Mouse (Mus musculus): Measurements from ENCODE around the gene Slc30a1. TPM values are rescaled to one million over a fixed set of nuclear protein-coding genes. Genes with fewer than 3 reads are reported as not detected.

Slc30a1 gene
- polyA plus RNA-seq, 1 experiment from 2014 or later: 2.0 TPM

GRCm38 (mm10) chr1:191891912-191892311 lies 14.7 kb upstream of the Slc30a1 start:
- ATAC-seq (ENCODE audit: low FRiP score, low TSS enrichment): no peak
- H3K27ac ChIP-seq (ENCODE audit: low read depth, low read length): no peak overlapping the region
- no peaks in the 10 kb centered on the region for H3K9me3 ChIP-seq (ENCODE audit: control insufficient read depth, low read length)
- no peak overlapping the region for H3K4me2 ChIP-seq (replicated peaks; ENCODE audit: low read depth, low read length)
- 0 out of 2 replicates have a peak, but pooled peaks cover 3% of the 10 kb centered on the region for H3K4me1 ChIP-seq (ENCODE audit: control insufficient read depth, insufficient read depth, low read length)
- 71% methylated on average over 6 of the region's 6 CpGs for WGBS
- no peak overlapping the region for H3K4me3 ChIP-seq (ENCODE audit: low read length)
- no peaks in the 10 kb centered on the region for H3K36me3 ChIP-seq (ENCODE audit: control insufficient read depth, insufficient read depth, low read length)
- H3K27me3 ChIP-seq (ENCODE audit: control insufficient read depth, insufficient read depth, low read length): no peaks in the 10 kb centered on the region
- no peak overlapping the region for H3K9ac ChIP-seq (ENCODE audit: low read depth, low read length)

- no peaks in the 10 kb centered on the region for H3K36me3 ChIP-seq (ENCODE audit: control insufficient read depth, insufficient read depth, low read length)
- no peak overlapping the region for H3K4me2 ChIP-seq (replicated peaks; ENCODE audit: low read depth, low read length)
- peak; percentile 49; the same call in 1 of the 2 replicates for ATAC-seq (ENCODE audit: low FRiP score, low TSS enrichment)
- peaks cover 3% of the 10 kb centered on the region; the same call in 1 of the 2 replicates for H3K4me1 ChIP-seq (ENCODE audit: control insufficient read depth, insufficient read depth, low read length)
- no peak overlapping the region for H3K4me3 ChIP-seq (ENCODE audit: low read length)
- H3K27me3 ChIP-seq (ENCODE audit: control insufficient read depth, insufficient read depth, low read length): no peaks in the 10 kb centered on the region
- 55% methylated on average over 17 of the region's 17 CpGs for WGBS
- H3K9me3 ChIP-seq (ENCODE audit: control insufficient read depth, low read length): no peaks in the 10 kb centered on the region
- H3K9ac ChIP-seq (ENCODE audit: low read depth, low read length): no peak overlapping the region
- H3K27ac ChIP-seq (ENCODE audit: low read depth, low read length): no peak overlapping the region
These were observed 12.2 kb upstream of the Slc30a1 start for GRCm38 (mm10) chr1:191894386-191894785.

GRCm38 (mm10) chr1:191894857-191895256 lies 11.7 kb upstream of the Slc30a1 start:
- no peak for ATAC-seq (ENCODE audit: low FRiP score, low TSS enrichment)
- peaks cover 3% of the 10 kb centered on the region; the same call in 1 of the 2 replicates for H3K4me1 ChIP-seq (ENCODE audit: control insufficient read depth, insufficient read depth, low read length)
- no peaks in the 10 kb centered on the region for H3K9me3 ChIP-seq (ENCODE audit: control insufficient read depth, low read length)
- no peaks in the 10 kb centered on the region for H3K27me3 ChIP-seq (ENCODE audit: control insufficient read depth, insufficient read depth, low read length)
- no peak overlapping the region for H3K27ac ChIP-seq (ENCODE audit: low read depth, low read length)
- H3K36me3 ChIP-seq (ENCODE audit: control insufficient read depth, insufficient read depth, low read length): no peaks in the 10 kb centered on the region
- H3K4me3 ChIP-seq (ENCODE audit: low read length): no peak overlapping the region
- WGBS: 89% methylated on average over 9 of the region's 9 CpGs
- no peak overlapping the region for H3K9ac ChIP-seq (ENCODE audit: low read depth, low read length)
- H3K4me2 ChIP-seq (replicated peaks; ENCODE audit: low read depth, low read length): no peak overlapping the region

DNA sequence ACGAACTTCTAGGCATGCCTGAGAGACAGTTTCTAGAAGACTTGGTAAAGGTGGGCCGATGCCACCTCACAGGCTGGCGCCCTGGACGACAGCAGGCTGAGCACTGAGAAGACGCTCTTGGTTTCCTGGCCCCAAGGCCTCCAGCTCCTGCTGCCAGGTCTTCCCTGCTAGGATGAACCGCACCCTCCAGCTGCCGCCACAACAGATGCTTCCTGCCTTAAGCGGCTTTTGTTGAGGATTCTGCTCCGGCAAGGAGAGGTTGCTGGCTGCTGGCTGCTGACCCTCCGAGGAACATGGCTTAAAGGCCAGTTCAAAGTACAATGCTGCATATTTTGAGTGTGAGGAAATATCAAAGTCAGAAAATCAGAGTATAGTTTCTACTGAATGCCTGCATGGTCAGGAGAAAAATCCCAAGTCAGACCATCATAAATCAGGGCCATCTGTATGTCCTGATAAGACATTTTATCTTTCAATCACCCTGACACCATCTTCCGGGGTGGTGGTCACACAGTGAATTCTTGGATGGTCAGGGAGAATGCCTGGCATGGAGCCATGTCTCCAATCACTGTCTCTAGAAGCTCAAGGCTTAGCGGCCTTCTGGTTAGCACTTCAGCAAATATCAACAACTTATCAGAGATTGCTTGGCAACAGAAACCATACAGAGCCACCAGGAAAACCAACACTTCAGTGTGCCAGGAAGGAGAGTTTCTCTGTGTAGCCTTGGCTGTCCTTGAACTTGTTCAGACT lies 9.6 kb upstream of the Slc30a1 start:
- no peak for ATAC-seq (ENCODE audit: low FRiP score, low TSS enrichment)
- Histone ChIP-seq H3K4me2 (replicated peaks; ENCODE audit: low read depth, low read length) (no peak overlapping the region), H3K9ac (ENCODE audit: low read depth, low read length) (no peak overlapping the region), H3K36me3 (ENCODE audit: control insufficient read depth, insufficient read depth, low read length) (no peaks in the 10 kb centered on the region), H3K4me1 (ENCODE audit: control insufficient read depth, insufficient read depth, low read length) (peaks cover 3% of the 10 kb centered on the region; the same call in 1 of the 2 replicates), H3K4me3 (ENCODE audit: low read length) (no peak overlapping the region), H3K27me3 (ENCODE audit: control insufficient read depth, insufficient read depth, low read length) (no peaks in the 10 kb centered on the region), H3K27ac (ENCODE audit: low read depth, low read length) (no peak overlapping the region), H3K9me3 (ENCODE audit: control insufficient read depth, low read length) (no peaks in the 10 kb centered on the region)
- WGBS: 70% methylated on average over 12 of the region's 12 CpGs

GRCm38 (mm10) chr1:191905637-191906533 lies 682 bp upstream of the Slc30a1 start:
- H3K27me3 ChIP-seq (ENCODE audit: control insufficient read depth, insufficient read depth, low read length): no peaks in the 10 kb centered on the region
- H3K4me2 ChIP-seq (replicated peaks; ENCODE audit: low read depth, low read length): peak overlapping the region; percentile 80
- peaks cover 9% of the 10 kb centered on the region for H3K36me3 ChIP-seq (ENCODE audit: control insufficient read depth, insufficient read depth, low read length)
- peak overlapping the region; percentile 80 for H3K9ac ChIP-seq (ENCODE audit: low read depth, low read length)
- 4% methylated on average over 42 of the region's 58 CpGs for WGBS
- peak overlapping the region; percentile 59; the same call in 1 of the 2 replicates for H3K27ac ChIP-seq (ENCODE audit: low read depth, low read length)
- no peaks in the 10 kb centered on the region for H3K9me3 ChIP-seq (ENCODE audit: control insufficient read depth, low read length)
- ATAC-seq (ENCODE audit: low FRiP score, low TSS enrichment): peak; percentile 74
- peak overlapping the region; percentile 87 for H3K4me3 ChIP-seq (ENCODE audit: low read length)
- H3K4me1 ChIP-seq (ENCODE audit: control insufficient read depth, insufficient read depth, low read length): peaks cover 14% of the 10 kb centered on the region

DNA sequence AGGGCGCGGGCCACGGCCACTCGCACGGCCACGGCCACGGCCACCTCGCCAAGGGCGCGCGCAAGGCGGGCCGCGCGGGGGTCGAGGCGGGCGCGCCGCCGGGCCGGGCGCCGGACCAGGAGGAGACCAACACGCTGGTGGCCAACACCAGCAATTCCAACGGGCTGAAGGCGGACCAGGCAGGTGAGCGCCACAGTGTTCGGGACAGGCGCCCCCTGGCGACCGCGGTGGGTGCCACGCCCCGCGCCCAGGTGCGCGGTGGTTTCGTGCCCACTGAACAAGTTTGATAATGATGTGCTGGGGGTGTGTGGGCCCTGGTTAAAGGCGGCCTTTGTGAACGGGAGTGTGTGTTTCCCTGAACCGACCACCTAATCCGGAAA lies 854 bp downstream of the Slc30a1 start:
- peak; percentile 61 for ATAC-seq (ENCODE audit: low FRiP score, low TSS enrichment)
- Histone ChIP-seq H3K9ac (ENCODE audit: low read depth, low read length) (peak overlapping the region; percentile 80), H3K27ac (ENCODE audit: low read depth, low read length) (no peak overlapping the region), H3K9me3 (ENCODE audit: control insufficient read depth, low read length) (no peaks in the 10 kb centered on the region), H3K4me1 (ENCODE audit: control insufficient read depth, insufficient read depth, low read length) (peaks cover 14% of the 10 kb centered on the region), H3K27me3 (ENCODE audit: control insufficient read depth, insufficient read depth, low read length) (no peaks in the 10 kb centered on the region), H3K4me3 (ENCODE audit: low read length) (peak overlapping the region; percentile 87), H3K4me2 (replicated peaks; ENCODE audit: low read depth, low read length) (peak overlapping the region; percentile 80), H3K36me3 (ENCODE audit: control insufficient read depth, insufficient read depth, low read length) (peaks cover 9% of the 10 kb centered on the region)
- WGBS: under 1% methylated on average over 43 of the region's 43 CpGs

DNA sequence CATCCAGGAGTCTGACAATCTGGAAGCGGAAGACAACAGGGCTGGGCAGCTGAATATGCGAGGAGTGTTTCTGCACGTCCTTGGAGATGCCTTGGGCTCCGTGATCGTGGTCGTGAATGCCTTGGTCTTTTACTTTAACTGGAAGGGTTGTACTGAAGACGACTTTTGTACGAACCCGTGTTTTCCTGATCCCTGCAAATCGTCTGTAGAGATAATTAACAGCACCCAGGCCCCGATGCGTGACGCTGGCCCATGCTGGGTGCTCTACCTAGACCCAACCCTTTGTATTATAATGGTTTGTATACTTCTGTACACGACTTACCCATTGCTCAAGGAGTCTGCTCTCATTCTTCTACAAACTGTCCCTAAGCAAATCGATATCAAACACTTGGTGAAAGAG lies 2.3 kb downstream of the Slc30a1 start:
- no peak overlapping the region for H3K9ac ChIP-seq (ENCODE audit: low read depth, low read length)
- no peak for ATAC-seq (ENCODE audit: low FRiP score, low TSS enrichment)
- no peak overlapping the region; the same call in 1 of the 2 replicates for H3K4me3 ChIP-seq (ENCODE audit: low read length)
- no peaks in the 10 kb centered on the region for H3K27me3 ChIP-seq (ENCODE audit: control insufficient read depth, insufficient read depth, low read length)
- H3K27ac ChIP-seq (ENCODE audit: low read depth, low read length): no peak overlapping the region
- H3K4me1 ChIP-seq (ENCODE audit: control insufficient read depth, insufficient read depth, low read length): peaks cover 14% of the 10 kb centered on the region
- H3K4me2 ChIP-seq (replicated peaks; ENCODE audit: low read depth, low read length): peak overlapping the region; percentile 80
- H3K9me3 ChIP-seq (ENCODE audit: control insufficient read depth, low read length): no peaks in the 10 kb centered on the region
- WGBS: 91% methylated on average over 15 of the region's 15 CpGs
- H3K36me3 ChIP-seq (ENCODE audit: control insufficient read depth, insufficient read depth, low read length): peaks cover 9% of the 10 kb centered on the region

- Histone ChIP-seq H3K27me3 (ENCODE audit: control insufficient read depth, insufficient read depth, low read length) (no peaks in the 10 kb centered on the region), H3K9ac (ENCODE audit: low read depth, low read length) (no peak overlapping the region), H3K4me1 (ENCODE audit: control insufficient read depth, insufficient read depth, low read length) (peaks cover 14% of the 10 kb centered on the region), H3K4me2 (replicated peaks; ENCODE audit: low read depth, low read length) (no peak overlapping the region), H3K27ac (ENCODE audit: low read depth, low read length) (no peak overlapping the region), H3K4me3 (ENCODE audit: low read length) (no peak overlapping the region), H3K36me3 (ENCODE audit: control insufficient read depth, insufficient read depth, low read length) (peaks cover 9% of the 10 kb centered on the region), H3K9me3 (ENCODE audit: control insufficient read depth, low read length) (no peaks in the 10 kb centered on the region)
- no peak for ATAC-seq (ENCODE audit: low FRiP score, low TSS enrichment)
- WGBS: 97% methylated on average over 14 of the region's 14 CpGs
These were observed 2.7 kb downstream of the Slc30a1 start for GRCm38 (mm10) chr1:191909316-191909715.

Measured in kidney, embryonic 14.5 days (tissue).